Mouse (Mus musculus) myocyte (in vitro differentiated cells): ENCODE results near the gene Pparg. TPM values are rescaled to one million over a fixed set of nuclear protein-coding genes. Genes with fewer than 3 reads are reported as not detected.
A peak's percentile ranks its signal among the peaks of the same experiment; 100 is the strongest.

ENCODE experiments used
- H3K27me3 ChIP-seq: one replicate; pipeline ENCODE4 v1.6.1; 2011; ENCODE audit not compliant: control insufficient read depth, insufficient read depth, insufficient read length
- H3K36me3 ChIP-seq: one replicate; pipeline ENCODE4 v1.6.1; 2011; ENCODE audit not compliant: control insufficient read depth, insufficient read depth
- H3K4me2 ChIP-seq: one replicate; pipeline ENCODE4 v1.6.1; 2011; ENCODE audit warnings: low read depth, control low read depth
- H3K4me3 ChIP-seq: one replicate; pipeline ENCODE4 v1.5.1; 2011; ENCODE audit warnings: mild to moderate bottlenecking, control low read depth, moderate library complexity
- H3K79me2 ChIP-seq: one replicate; pipeline ENCODE4 v1.6.1; 2011; ENCODE audit not compliant: control insufficient read depth, insufficient read depth
- H3ac ChIP-seq: one replicate; pipeline ENCODE4 v1.6.1; 2011; ENCODE audit not compliant: control insufficient read depth, insufficient read length
- CEBPB ChIP-seq: IDR thresholded peaks from 2 replicates; pipeline ENCODE4 v1.6.1; 2011; ENCODE audit warnings: mild to moderate bottlenecking, moderate library complexity; ENCODE audit not compliant: poor library complexity, insufficient read depth, severe bottlenecking
- E2F4 ChIP-seq: IDR thresholded peaks from one replicate; pipeline ENCODE4 v1.6.1; 2011; ENCODE audit warnings: mild to moderate bottlenecking, control low read depth, moderate library complexity; ENCODE audit not compliant: insufficient read depth
- MAX ChIP-seq: IDR thresholded peaks from one replicate; pipeline ENCODE4 v1.6.1; 2011; ENCODE audit warnings: low read depth, mild to moderate bottlenecking, control low read depth
- MYOD1 ChIP-seq, 3 experiments: IDR thresholded peaks; one replicate each; pipeline ENCODE4 v1.6.1; 2011; ENCODE audit warnings: control low read depth in 2 of 3, low read depth in 2 of 3, mild to moderate bottlenecking in 2 of 3, moderate library complexity in 1 of 3; ENCODE audit not compliant: insufficient read length in 2 of 3, control insufficient read depth in 1 of 3
- MYOG ChIP-seq, 3 experiments: IDR thresholded peaks; one replicate each; pipeline ENCODE4 v1.6.1; 2011; ENCODE audit warnings: control low read depth in 2 of 3, low read depth in 2 of 3, mild to moderate bottlenecking in 2 of 3; ENCODE audit not compliant: insufficient read length in 2 of 3, control insufficient read depth in 1 of 3, insufficient read depth in 1 of 3
- POLR2A ChIP-seq: IDR thresholded peaks from one replicate; pipeline ENCODE4 v1.6.1; 2011; ENCODE audit warnings: low read depth, mild to moderate bottlenecking, control low read depth, moderate library complexity; ENCODE audit not compliant: insufficient read length
- POLR2AphosphoS2 ChIP-seq: IDR thresholded peaks from one replicate; pipeline ENCODE4 v1.6.1; 2011; ENCODE audit warnings: low read depth, control low read depth; ENCODE audit not compliant: insufficient read length
- REST ChIP-seq: IDR thresholded peaks from one replicate; pipeline ENCODE4 v1.6.1; 2011; ENCODE audit warnings: mild to moderate bottlenecking, control low read depth, moderate library complexity; ENCODE audit not compliant: insufficient read depth, insufficient read length
- SRF ChIP-seq: IDR thresholded peaks from one replicate; pipeline ENCODE4 v1.6.1; 2011; ENCODE audit warnings: low read depth; ENCODE audit not compliant: control insufficient read depth, insufficient read length
- TCF12 ChIP-seq: IDR thresholded peaks from one replicate; pipeline ENCODE4 v1.6.1; 2011; ENCODE audit warnings: mild to moderate bottlenecking, control low read depth; ENCODE audit not compliant: poor library complexity, insufficient read depth, severe bottlenecking
- TCF3 ChIP-seq: IDR thresholded peaks from one replicate; pipeline ENCODE4 v1.6.1; 2011; ENCODE audit warnings: low read depth, control low read depth; ENCODE audit not compliant: insufficient read length
- USF1 ChIP-seq: IDR thresholded peaks from one replicate; pipeline ENCODE4 v1.6.1; 2011; ENCODE audit warnings: low read depth, mild to moderate bottlenecking, control low read depth, moderate library complexity
- polyA plus RNA-seq: library from polyadenylated mRNA; unstranded; fragments of >200 nt; fragmentation: generic; extraction: Trizol; gene quantifications from one replicate; pipeline ENCODE4 v1.2.1, GENCODE M21; 2012; ENCODE audit warnings: missing spikeins

Gene Pparg
- polyA plus RNA-seq, 1 experiment, result 2.2 TPM

GRCm38 (mm10) chr6:115316811-115317221 lies 43.9 kb upstream of the Pparg start:
- peak overlapping the region; percentile 72 for H3K4me2 ChIP-seq
- H3ac ChIP-seq, result no peak overlapping the region
- H3K36me3 ChIP-seq, result no peaks in the 10 kb centered on the region
- TF ChIP-seq USF1, result peak; percentile 84
- TF ChIP-seq MAX, result no peak
- no peaks in the 10 kb centered on the region for H3K27me3 ChIP-seq
- H3K79me2 ChIP-seq, result no peaks in the 10 kb centered on the region
- no peak overlapping the region for H3K4me3 ChIP-seq

DNA sequence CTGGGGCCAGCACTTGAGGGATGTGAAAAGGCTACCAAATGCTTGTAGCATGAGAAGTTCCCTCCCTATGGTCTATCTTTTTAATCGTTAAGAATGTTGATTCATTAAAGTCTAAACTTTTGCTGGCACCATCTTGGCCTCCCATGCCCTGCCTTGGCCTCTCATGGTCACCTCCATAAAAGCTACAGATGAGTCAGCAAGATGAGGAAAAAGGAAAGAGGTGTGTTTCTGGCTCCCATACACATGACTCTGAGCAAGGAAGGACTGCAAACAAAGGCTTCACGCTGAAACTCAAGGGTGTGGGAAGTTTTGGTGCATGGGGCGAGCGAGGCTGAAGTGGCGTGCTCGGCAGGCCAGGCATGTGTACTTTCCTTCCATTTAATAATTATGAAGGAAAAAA lies 41.9 kb upstream of the Pparg start:
- H3ac ChIP-seq, result no peak overlapping the region
- no peaks in the 10 kb centered on the region for H3K79me2 ChIP-seq
- H3K27me3 ChIP-seq, result no peaks in the 10 kb centered on the region
- H3K4me2 ChIP-seq, result no peak overlapping the region
- TF ChIP-seq CEBPB (no peak), POLR2A (no peak), TCF12 (no peak), USF1 (no peak), POLR2AphosphoS2 (no peak), TCF3 (no peak), REST (no peak), MYOG (IDR thresholded peaks at IDR 0.05; ENCODE audit: control insufficient read depth in 1 of 3, insufficient read depth in 1 of 3, insufficient read length in 2 of 3, low read depth in 2 of 3) (no peak), SRF (no peak), MYOD1 (IDR thresholded peaks at IDR 0.05; ENCODE audit: control insufficient read depth in 1 of 3, insufficient read length in 2 of 3, low read depth in 2 of 3) (no peak), E2F4 (no peak), MAX (no peak)
- H3K4me3 ChIP-seq, result no peak overlapping the region
- H3K36me3 ChIP-seq, result no peaks in the 10 kb centered on the region

DNA sequence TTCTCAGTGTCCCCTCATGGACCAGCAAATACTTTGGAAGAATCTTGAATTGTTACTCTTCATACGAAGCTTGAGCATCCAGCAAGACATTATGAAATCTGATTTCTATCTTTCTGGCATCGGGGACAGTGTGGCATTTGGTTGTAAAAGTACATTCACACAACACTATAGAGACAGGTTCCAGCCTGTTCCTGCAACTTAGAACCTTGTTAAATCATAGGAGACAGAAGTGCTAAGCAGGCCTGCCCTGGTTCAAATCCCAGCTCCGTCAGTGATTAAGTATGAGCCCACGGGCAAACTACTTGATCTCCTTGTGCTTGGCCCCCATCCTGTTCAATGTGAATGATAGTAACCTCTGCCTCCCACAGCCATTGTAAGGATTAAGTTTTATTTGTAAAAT lies 41.1 kb upstream of the Pparg start:
- Histone ChIP-seq H3K36me3 (no peaks in the 10 kb centered on the region), H3K79me2 (no peaks in the 10 kb centered on the region), H3ac (no peak overlapping the region), H3K27me3 (no peaks in the 10 kb centered on the region), H3K4me3 (no peak overlapping the region), H3K4me2 (no peak overlapping the region)
- TF ChIP-seq POLR2AphosphoS2 (no peak), MYOD1 (IDR thresholded peaks at IDR 0.05; ENCODE audit: control insufficient read depth in 1 of 3, insufficient read length in 2 of 3, low read depth in 2 of 3) (no peak), CEBPB (no peak), E2F4 (no peak), MYOG (IDR thresholded peaks at IDR 0.05; ENCODE audit: control insufficient read depth in 1 of 3, insufficient read depth in 1 of 3, insufficient read length in 2 of 3, low read depth in 2 of 3) (no peak), TCF12 (no peak), SRF (no peak), TCF3 (no peak), USF1 (no peak), POLR2A (no peak), REST (no peak), MAX (no peak)

- Histone ChIP-seq H3K4me2 (no peak overlapping the region), H3K4me3 (no peak overlapping the region), H3K27me3 (no peaks in the 10 kb centered on the region), H3ac (no peak overlapping the region), H3K36me3 (no peaks in the 10 kb centered on the region), H3K79me2 (no peaks in the 10 kb centered on the region)
- TF ChIP-seq MYOD1 (IDR thresholded peaks at IDR 0.05; ENCODE audit: control insufficient read depth in 1 of 3, insufficient read length in 2 of 3, low read depth in 2 of 3), result no peak
- no peak for TF ChIP-seq CEBPB
- no peak for TF ChIP-seq POLR2A
Measured at GRCm38 (mm10) chr6:115320927-115321714, 39.6 kb upstream of the Pparg start.

- no peaks in the 10 kb centered on the region for H3K27me3 ChIP-seq
- H3K4me2 ChIP-seq, result no peak overlapping the region
- no peaks in the 10 kb centered on the region for H3K36me3 ChIP-seq
- H3K79me2 ChIP-seq, result no peaks in the 10 kb centered on the region
- no peak overlapping the region for H3K4me3 ChIP-seq
- no peak overlapping the region for H3ac ChIP-seq
- TF ChIP-seq CEBPB (no peak), TCF3 (no peak), TCF12 (no peak), POLR2A (no peak), USF1 (no peak), MYOG (IDR thresholded peaks at IDR 0.05; ENCODE audit: control insufficient read depth in 1 of 3, insufficient read depth in 1 of 3, insufficient read length in 2 of 3, low read depth in 2 of 3) (no peak), MAX (no peak), POLR2AphosphoS2 (no peak)
Measured at GRCm38 (mm10) chr6:115321883-115322351, 38.8 kb upstream of the Pparg start.
